ENCODE assay signal across 9 mouse cellular contexts in genomic region chr9:112117632-112118410, GRCm38 (mm10).
DNase-seq lines count a peak whose midpoint lies in the region; ATAC-seq and TF ChIP-seq lines count a peak whose summit lies in the region.
"Had no signal": no experiment of that assay in that cellular context is flagged by ENCODE, and none has a peak within 500 bp of the region (broad histone marks: within the 10 kb centered on the region; RNA-seq: fewer than 3 reads in every experiment).

No protein-coding gene starts in this region.

- H3K27ac ChIP-seq in kidney, embryonic 16.5 days (ENCODE audit: low read length): no peak overlapping the region
- H3K27ac ChIP-seq in embryonic facial prominence, embryonic 11.5 days (replicated peaks; ENCODE audit: low read depth, low read length): no peak overlapping the region
- peak overlapping the region; percentile 71 for H3K27ac ChIP-seq in forebrain, postnatal 0 days (ENCODE audit: low read depth, low read length)
- peak overlapping the region; percentile 61; the same call in 1 of the 2 replicates for H3K27ac ChIP-seq in midbrain, embryonic 12.5 days (replicated peaks)

- H3K36me3 ChIP-seq in kidney, embryonic 16.5 days (ENCODE audit: insufficient read depth, low read length): no peaks in the 10 kb centered on the region
- H3K36me3 ChIP-seq in embryonic facial prominence, embryonic 11.5 days (replicated peaks; ENCODE audit: control insufficient read depth, insufficient read depth, low read depth, low read length): no peaks in the 10 kb centered on the region
- peaks cover 59% of the 10 kb centered on the region for H3K36me3 ChIP-seq in forebrain, postnatal 0 days (ENCODE audit: insufficient read depth)
- no peaks in the 10 kb centered on the region for H3K36me3 ChIP-seq in midbrain, embryonic 12.5 days

- peaks cover 26% of the 10 kb centered on the region for H3K27me3 ChIP-seq in kidney, embryonic 16.5 days (ENCODE audit: insufficient read depth, low read length)
- H3K27me3 ChIP-seq in embryonic facial prominence, embryonic 11.5 days (ENCODE audit: control insufficient read depth, insufficient read depth, low read length): no peaks in the 10 kb centered on the region
- no peaks in the 10 kb centered on the region for H3K27me3 ChIP-seq in forebrain, postnatal 0 days (ENCODE audit: insufficient read depth, low read length)
- peaks cover 32% of the 10 kb centered on the region for H3K27me3 ChIP-seq in midbrain, embryonic 12.5 days

- H3K4me3 ChIP-seq in kidney, embryonic 16.5 days (ENCODE audit: low read length): peak overlapping the region; percentile 18
- peak overlapping the region; percentile 23 for H3K4me3 ChIP-seq in embryonic facial prominence, embryonic 11.5 days (ENCODE audit: low read depth, low read length)
- no peak overlapping the region for H3K4me3 ChIP-seq in forebrain, postnatal 0 days (ENCODE audit: low read depth, low read length)
- H3K4me3 ChIP-seq in midbrain, embryonic 12.5 days: peak overlapping the region; percentile 35

- H3K4me2 ChIP-seq in kidney, embryonic 16.5 days (replicated peaks; ENCODE audit: low read depth, low read length): peak overlapping the region; percentile 47
- peak overlapping the region; percentile 65 for H3K4me2 ChIP-seq in embryonic facial prominence, embryonic 11.5 days (ENCODE audit: low read depth, low read length)
- H3K4me2 ChIP-seq in forebrain, postnatal 0 days (ENCODE audit: low read depth): peak overlapping the region; percentile 43
- peak overlapping the region; percentile 67 for H3K4me2 ChIP-seq in midbrain, embryonic 12.5 days (replicated peaks)

- DNase-seq in kidney, adult 8-10 months: no peak
- DNase-seq in embryonic facial prominence, embryonic 11.5 days (ENCODE audit: low spot score): peak; percentile 39
- no peak for DNase-seq in forebrain, postnatal 0 days
- no peak for DNase-seq in urinary bladder, postnatal 10 days (ENCODE audit: low spot score)
- no peak for DNase-seq in frontal cortex, postnatal 10 days (ENCODE audit: low spot score in 2 of 2)
- DNase-seq in gastrocnemius, postnatal 10 days: no peak
- DNase-seq: gastrocnemius, postnatal 36 days had no signal

- ATAC-seq in kidney, embryonic 16.5 days (ENCODE audit: low FRiP score, low TSS enrichment): no peak
- ATAC-seq in embryonic facial prominence, embryonic 11.5 days (replicated peaks; ENCODE audit: insufficient number of reproducible peaks, low FRiP score, low TSS enrichment, low read depth): no peak
- peak; percentile 14; the same call in 1 of the 2 replicates for ATAC-seq in forebrain, postnatal 0 days
- ATAC-seq in midbrain, embryonic 12.5 days (ENCODE audit: low FRiP score, low read depth): 0 out of 2 replicates have a peak, but pooled peaks have one; percentile 10

- H3K9me3 ChIP-seq in kidney, embryonic 16.5 days (ENCODE audit: low read length): no peaks in the 10 kb centered on the region
- no peaks in the 10 kb centered on the region for H3K9me3 ChIP-seq in embryonic facial prominence, embryonic 11.5 days (replicated peaks; ENCODE audit: control insufficient read depth, low read length)
- no peaks in the 10 kb centered on the region for H3K9me3 ChIP-seq in forebrain, postnatal 0 days (ENCODE audit: low read length)
- no peaks in the 10 kb centered on the region for H3K9me3 ChIP-seq in midbrain, embryonic 12.5 days

- H3K4me1 ChIP-seq in kidney, embryonic 16.5 days (ENCODE audit: insufficient read depth, low read length): peaks cover 5% of the 10 kb centered on the region; the same call in 1 of the 2 replicates
- H3K4me1 ChIP-seq in embryonic facial prominence, embryonic 11.5 days (ENCODE audit: control insufficient read depth, insufficient read depth, low read length): no peaks in the 10 kb centered on the region
- H3K4me1 ChIP-seq in forebrain, postnatal 0 days (ENCODE audit: insufficient read depth): peaks cover 8% of the 10 kb centered on the region
- peaks cover 21% of the 10 kb centered on the region for H3K4me1 ChIP-seq in midbrain, embryonic 12.5 days

- WGBS in kidney, embryonic 16.5 days: 37% methylated on average over 15 of the region's 15 CpGs
- 20% methylated on average over 15 of the region's 15 CpGs for WGBS in embryonic facial prominence, embryonic 11.5 days
- WGBS in forebrain, postnatal 0 days: 17% methylated on average over 15 of the region's 15 CpGs
- 14% methylated on average over 15 of the region's 15 CpGs for WGBS in midbrain, embryonic 12.5 days

- peak overlapping the region; percentile 6; the same call in 1 of the 2 replicates for H3K9ac ChIP-seq in kidney, embryonic 16.5 days (replicated peaks; ENCODE audit: low read length)
- H3K9ac ChIP-seq in embryonic facial prominence, embryonic 11.5 days (replicated peaks; ENCODE audit: low read length): peak overlapping the region; percentile 45
- no peak overlapping the region for H3K9ac ChIP-seq in forebrain, postnatal 0 days
- no peak overlapping the region for H3K9ac ChIP-seq in midbrain, embryonic 12.5 days (replicated peaks)

- TF ChIP-seq CTCF in forebrain, postnatal 0 days (IDR thresholded peaks at IDR 0.05; ENCODE audit: low read depth): no peak

Comparison
In these comparisons a context has a peak if more than half of its experiments do, and no peak if none do; other contexts are left out.
1. ATAC-seq: peak in forebrain, postnatal 0 days (single experiment) and midbrain, embryonic 12.5 days (single experiment); none in kidney, embryonic 16.5 days (single experiment) and embryonic facial prominence, embryonic 11.5 days (single experiment).
2. H3K27ac ChIP-seq: peak in forebrain, postnatal 0 days (single experiment) and midbrain, embryonic 12.5 days (single experiment); none in kidney, embryonic 16.5 days (single experiment) and embryonic facial prominence, embryonic 11.5 days (single experiment).
3. H3K9ac ChIP-seq: peak in kidney, embryonic 16.5 days (single experiment) and embryonic facial prominence, embryonic 11.5 days (single experiment); none in forebrain, postnatal 0 days (single experiment) and midbrain, embryonic 12.5 days (single experiment).
4. Peak in every context shown above with its lines, with median percentiles within 50 percentile points of each other: H3K4me2 ChIP-seq.